Mouse (Mus musculus) heart, postnatal 0 days (tissue): ENCODE results near the gene Nle1. TPM values are rescaled to one million over a fixed set of nuclear protein-coding genes. Genes with fewer than 3 reads are reported as not detected.
A peak's percentile ranks its signal among the peaks of the same experiment; 100 is the strongest.

ENCODE experiments used
- ATAC-seq: fragments of 200-750 bp; cut with Nextera tagmentation; 2 replicates; pipeline ENCODE4 v1.8.0; 2017; ENCODE audit warnings: low read depth, moderate number of reproducible peaks, moderate library complexity; ENCODE audit not compliant: insufficient read depth
- DNase-seq: peaks from one replicate; pipeline ENCODE4 v3.0.0-alpha.2; 2016; ENCODE audit warnings: low spot score
- H3K27ac ChIP-seq: fragments of 300-500 bp; sonication (generic); 2 replicates; pipeline ENCODE4 v1.5.1; 2014; ENCODE audit warnings: low read depth, mild to moderate bottlenecking
- H3K27me3 ChIP-seq: fragments of 300-500 bp; sonication (generic); 2 replicates; pipeline ENCODE4 v1.6.1; 2014; ENCODE audit warnings: low read length, mixed read lengths; ENCODE audit not compliant: control insufficient read depth, insufficient read depth
- H3K36me3 ChIP-seq: fragments of 300-500 bp; sonication (generic); replicated peaks from 2 replicates; pipeline ENCODE4 v1.6.1; 2014; ENCODE audit warnings: low read length, mixed read lengths; ENCODE audit not compliant: control insufficient read depth, insufficient read depth
- H3K4me1 ChIP-seq: fragments of 300-500 bp; sonication (generic); 2 replicates; pipeline ENCODE4 v1.6.1; 2014; ENCODE audit warnings: antibody characterized with exemption; ENCODE audit not compliant: control insufficient read depth, insufficient read depth
- H3K4me2 ChIP-seq: fragments of 300-500 bp; sonication (generic); 2 replicates; pipeline ENCODE4 v1.6.1; 2014; ENCODE audit warnings: low read depth, mild to moderate bottlenecking, low read length, moderate library complexity
- H3K4me3 ChIP-seq: fragments of 300-500 bp; sonication (generic); 2 replicates; pipeline ENCODE4 v1.5.1; 2014; ENCODE audit warnings: low read depth, low read length
- H3K9ac ChIP-seq: fragments of 300-500 bp; sonication (generic); replicated peaks from 2 replicates; pipeline ENCODE4 v1.6.1; 2014; ENCODE audit warnings: low read depth, low read length, mixed read lengths
- H3K9me3 ChIP-seq: fragments of 300-500 bp; sonication (generic); replicated peaks from 2 replicates; pipeline ENCODE4 v1.6.1; 2016; ENCODE audit warnings: low read length; ENCODE audit not compliant: control insufficient read depth
- CTCF ChIP-seq: IDR thresholded peaks from 2 replicates; pipeline ENCODE4 v1.5.1; 2016; ENCODE audit warnings: antibody characterized with exemption, control low read depth, low read depth
- EP300 ChIP-seq: IDR thresholded peaks from 2 replicates; pipeline ENCODE4 v1.6.1; 2016; ENCODE audit warnings: antibody characterized with exemption, low read depth
- WGBS: fragments of 180-500 bp; shearing (Covaris S2); extraction: QIAGEN DNeasy Blood & Tissue Kit; methylation state at CpG from one replicate; pipeline ENCODE4 v1.1.7; 2014; 5-methylcytosine and 5-hydroxymethylcytosine counted together
- polyA plus RNA-seq: library from polyadenylated mRNA; unstranded; fragments of >200 nt; fragmentation: Nextera tagmentation; extraction: Ambion mirVana; gene quantifications from 2 replicates; pipeline ENCODE4 v1.2.1, GENCODE M21; 2015
- total RNA-seq: library from RNA; depleted of rRNA; stranded (reverse); fragments of >200 nt; gene quantifications from 2 replicates; pipeline ENCODE4 v1.2.3, GENCODE M21; 2014; ENCODE audit warnings: low replicate concordance

The Nle1 gene
- total and polyA plus RNA-seq, 2 experiments from 2014 or later = 9.4 to 28.1 TPM

GRCm38 (mm10) chr11:82889524-82890341 is 18.5 kb downstream of the Nle1 start:
- no peaks in the 10 kb centered on the region for H3K9me3 ChIP-seq
- peak overlapping the region; percentile 17; the same call in 1 of the 2 replicates for H3K27ac ChIP-seq
- no peaks in the 10 kb centered on the region for H3K27me3 ChIP-seq
- WGBS = 2% methylated on average over 30 of the region's 31 CpGs
- TF ChIP-seq EP300 (no peak), CTCF (no peak)
- H3K36me3 ChIP-seq = no peaks in the 10 kb centered on the region
- H3K4me1 ChIP-seq = peaks cover 11% of the 10 kb centered on the region; the same call in 1 of the 2 replicates
- no peak for DNase-seq
- peak overlapping the region; percentile 79 for H3K4me2 ChIP-seq
- ATAC-seq = peak; percentile 42
- peak overlapping the region; percentile 56 for H3K9ac ChIP-seq
- peak overlapping the region; percentile 61 for H3K4me3 ChIP-seq

- 57% methylated on average over 10 of the region's 10 CpGs for WGBS
- H3K27me3 ChIP-seq = no peaks in the 10 kb centered on the region
- H3K4me3 ChIP-seq = no peak overlapping the region
- TF ChIP-seq CTCF (no peak), EP300 (no peak)
- DNase-seq (no peak), ATAC-seq (no peak)
- no peaks in the 10 kb centered on the region for H3K9me3 ChIP-seq
- H3K4me1 ChIP-seq = peaks cover 11% of the 10 kb centered on the region; the same call in 1 of the 2 replicates
- no peak overlapping the region for H3K27ac ChIP-seq
- H3K36me3 ChIP-seq = no peaks in the 10 kb centered on the region
- peak overlapping the region; percentile 79; the same call in 1 of the 2 replicates for H3K4me2 ChIP-seq
- no peak overlapping the region for H3K9ac ChIP-seq
Measured at GRCm38 (mm10) chr11:82888491-82888946, 19.7 kb downstream of the Nle1 start.

GRCm38 (mm10) chr11:82886559-82886958 is 21.7 kb downstream of the Nle1 start:
- no peak for ATAC-seq
- H3K36me3 ChIP-seq = peaks cover 13% of the 10 kb centered on the region
- H3K4me3 ChIP-seq = no peak overlapping the region
- no peaks in the 10 kb centered on the region for H3K9me3 ChIP-seq
- DNase-seq = no peak
- H3K27ac ChIP-seq = no peak overlapping the region
- TF ChIP-seq EP300 (no peak), CTCF (peak; percentile 45)
- no peak overlapping the region for H3K9ac ChIP-seq
- peaks cover 11% of the 10 kb centered on the region; the same call in 1 of the 2 replicates for H3K4me1 ChIP-seq
- no peak overlapping the region for H3K4me2 ChIP-seq
- no peaks in the 10 kb centered on the region for H3K27me3 ChIP-seq
- WGBS = 77% methylated on average over 3 of the region's 3 CpGs

GRCm38 (mm10) chr11:82883180-82883579 is 25.0 kb downstream of the Nle1 start:
- TF ChIP-seq CTCF (no peak), EP300 (no peak)
- no peaks in the 10 kb centered on the region for H3K27me3 ChIP-seq
- no peak for ATAC-seq
- no peaks in the 10 kb centered on the region for H3K4me1 ChIP-seq
- H3K9ac ChIP-seq = no peak overlapping the region
- peaks cover 27% of the 10 kb centered on the region for H3K36me3 ChIP-seq
- no peak overlapping the region for H3K4me2 ChIP-seq
- no peak overlapping the region for H3K4me3 ChIP-seq
- H3K27ac ChIP-seq = no peak overlapping the region
- no peak for DNase-seq
- no peaks in the 10 kb centered on the region for H3K9me3 ChIP-seq
- WGBS = 71% methylated on average over 8 of the region's 8 CpGs

- H3K27me3 ChIP-seq = no peaks in the 10 kb centered on the region
- peaks cover 27% of the 10 kb centered on the region for H3K36me3 ChIP-seq
- H3K4me3 ChIP-seq = no peak overlapping the region
- no peak overlapping the region for H3K9ac ChIP-seq
- 81% methylated on average over 7 of the region's 7 CpGs for WGBS
- TF ChIP-seq CTCF = no peak
- TF ChIP-seq EP300 = no peak
- H3K4me2 ChIP-seq = no peak overlapping the region
- H3K27ac ChIP-seq = no peak overlapping the region
- H3K9me3 ChIP-seq = no peaks in the 10 kb centered on the region
- ATAC-seq (no peak), DNase-seq (no peak)
- H3K4me1 ChIP-seq = no peaks in the 10 kb centered on the region
Measured at GRCm38 (mm10) chr11:82877726-82878344, 30.4 kb downstream of the Nle1 start.
